In genomic region chr6:90736074-90736672, GRCm38 (mm10) we compare ENCODE assay signal across 8 mouse cellular contexts.
DNase-seq lines count a peak whose midpoint lies in the region; ATAC-seq and TF ChIP-seq lines count a peak whose summit lies in the region.

No protein-coding gene starts in this region.

- peak overlapping the region; percentile 80 for H3K27ac ChIP-seq in cerebellum, adult 2 months (ENCODE audit: insufficient read depth, low read length)
- no peak overlapping the region for H3K27ac ChIP-seq in stomach, embryonic 15.5 days

- no peaks in the 10 kb centered on the region for H3K27me3 ChIP-seq in cerebellum, adult 2 months (ENCODE audit: control insufficient read depth, insufficient read depth, low read length)
- H3K27me3 ChIP-seq in stomach, embryonic 15.5 days (replicated peaks), result 0 out of 2 replicates have a peak, but pooled peaks cover 5% of the 10 kb centered on the region

- H3K36me3 ChIP-seq in stomach, embryonic 15.5 days, result no peaks in the 10 kb centered on the region

- peak overlapping the region; percentile 92 for H3K4me2 ChIP-seq in stomach, embryonic 15.5 days

- TF ChIP-seq CTCF in cerebellum, adult 2 months (IDR thresholded peaks at IDR 0.05; ENCODE audit: borderline replicate concordance, insufficient read depth, low read depth, low read length), result no peak

- peaks cover 27% of the 10 kb centered on the region for H3K4me1 ChIP-seq in cerebellum, adult 2 months (ENCODE audit: control insufficient read depth, insufficient read depth, low read length)
- peaks cover 24% of the 10 kb centered on the region for H3K4me1 ChIP-seq in stomach, embryonic 15.5 days

- TF ChIP-seq POLR2A in cerebellum, adult 2 months (IDR thresholded peaks at IDR 0.05; ENCODE audit: borderline replicate concordance, insufficient read depth, low read length), result no peak

- no peaks in the 10 kb centered on the region for H3K9me3 ChIP-seq in stomach, embryonic 15.5 days

- H3K9ac ChIP-seq in stomach, embryonic 15.5 days, result peak overlapping the region; percentile 32

- H3K4me3 ChIP-seq in cerebellum, adult 2 months (replicated peaks; ENCODE audit: insufficient read depth, low read depth, low read length), result peak overlapping the region; percentile 59
- peak overlapping the region; percentile 56 for H3K4me3 ChIP-seq in stomach, embryonic 15.5 days (replicated peaks)

- DNase-seq in right cerebral cortex, postnatal 10 days (ENCODE audit: low spot score in 2 of 2), result peak; percentile 53 to 56
- DNase-seq in right cerebral cortex, postnatal 36 days (ENCODE audit: low spot score in 2 of 2), result no peak
- peak; percentile 66 to 74 for DNase-seq in cerebellum, adult 2 months
- DNase-seq in gastrocnemius, postnatal 14 days, result peak; percentile 49
- peak; percentile 77 to 86 for DNase-seq in kidney, adult 8-10 months
- peak; percentile 41 for DNase-seq in lung, postnatal 36 days
- no peak for DNase-seq in spleen, postnatal 14 days (ENCODE audit: low spot score in 2 of 2)

- intact Hi-C loops in gastrocnemius, postnatal 14 days (cut with DNase I; ENCODE audit: low total_unique reads), result loop anchor here (5.0 kb wide), 1 partner anchor 81 kb away; no protein-coding TSS in a partner anchor

- under 1% methylated on average over 67 of the region's 69 CpGs for WGBS in cerebellum, adult 2 months
- under 1% methylated on average over 67 of the region's 69 CpGs for WGBS in stomach, embryonic 15.5 days

- ATAC-seq in stomach, embryonic 15.5 days (ENCODE audit: insufficient read depth, low FRiP score, low read depth), result peak; percentile 51; the same call in 1 of the 2 replicates

Comparison
In these comparisons a context has a peak if more than half of its experiments do, and no peak if none do; other contexts are left out.
1. DNase-seq: peak in right cerebral cortex, postnatal 10 days (2 of 2), cerebellum, adult 2 months (2 of 2), gastrocnemius, postnatal 14 days (single experiment), kidney, adult 8-10 months (2 of 2) and lung, postnatal 36 days (single experiment); none in right cerebral cortex, postnatal 36 days (0 of 2) and spleen, postnatal 14 days (0 of 2).